Mouse (Mus musculus) brain, embryonic 14.5 days (tissue): ENCODE results near the gene Cmklr1.

ENCODE experiments used
- CTCF ChIP-seq: fragments of 200-500 bp; IDR thresholded peaks from 2 replicates; pipeline ENCODE4 v1.5.1; 2012; ENCODE audit warnings: inconsistent platforms, mild to moderate bottlenecking, moderate library complexity, borderline replicate concordance; ENCODE audit not compliant: insufficient read depth, insufficient read length; ENCODE audit errors: extremely low read depth
- POLR2A ChIP-seq: fragments of 200-500 bp; IDR thresholded peaks from 2 replicates; pipeline ENCODE4 v1.6.1; 2012; ENCODE audit warnings: mild to moderate bottlenecking, inconsistent platforms, borderline replicate concordance; ENCODE audit not compliant: poor library complexity, insufficient read depth, insufficient read length, severe bottlenecking; ENCODE audit errors: extremely low read depth

DNA sequence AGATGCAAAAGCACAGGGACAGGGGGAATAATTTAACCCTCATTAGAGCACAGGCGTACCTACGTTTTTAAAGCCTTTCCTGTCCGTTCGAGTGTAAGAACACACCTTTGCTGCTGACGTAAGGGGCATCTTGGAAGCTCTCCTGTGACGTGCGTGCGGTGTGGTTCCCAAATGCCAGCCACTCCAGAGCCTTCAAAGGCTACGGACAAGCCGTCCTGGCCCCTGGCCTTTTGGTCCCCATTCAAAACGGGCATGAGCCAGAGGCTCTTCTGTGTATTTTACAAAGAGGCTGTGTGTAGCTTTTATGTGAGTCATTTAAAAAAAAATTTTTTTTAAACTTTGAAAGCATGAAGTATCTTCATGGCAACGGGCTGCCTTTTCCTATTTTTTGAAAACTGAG is 4.6 kb upstream of the Cmklr1 start:
- TF ChIP-seq CTCF: no peak
- no peak for TF ChIP-seq POLR2A
